Mouse (Mus musculus) CH12F3 (cell line): ENCODE measurements around the gene Grap.
"Not testable (repeated sequence)": the region's sequence is repeated elsewhere in the genome, so short reads cannot be mapped to it uniquely, and the experiment has no call there.

ENCODE experiments used
- in situ Hi-C: fragments of 300-500 bp; cut with MboI; formaldehyde crosslinking; loops from 2 replicates; pipeline ENCODE4 v1.14.3; 2020; ENCODE audit warnings: low sequenced_read_pairs

The Grap gene

GRCm38 (mm10) chr11:61652686-61653447 is at the start of gene Grap:
Gene Grap, plus strand, starts transcription at chr11:61653265.
- in situ Hi-C loops: no loop called here

DNA sequence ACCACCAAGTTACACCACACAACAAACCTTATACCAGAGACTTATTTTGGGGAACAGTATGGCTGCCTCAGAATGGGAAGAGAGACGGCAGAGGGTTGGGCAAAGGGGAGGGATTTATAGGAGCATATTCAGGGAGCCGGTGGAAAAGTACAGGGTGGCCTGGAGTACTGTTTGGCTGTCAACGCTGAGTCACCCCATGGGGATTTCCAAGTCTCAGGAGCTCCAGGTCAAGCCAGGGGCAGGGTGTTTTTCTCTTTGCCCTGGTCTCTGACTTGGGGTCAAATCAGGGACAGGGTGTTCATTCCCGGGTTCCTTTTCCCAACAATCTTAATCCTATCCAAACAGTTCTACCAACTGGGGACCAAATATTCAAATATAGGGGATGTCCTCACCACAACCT is 45.0 kb upstream of the Grap start:
- in situ Hi-C loops: no loop called here

- in situ Hi-C loops: loop anchor here (10.0 kb wide), 1 partner anchor 106 kb away; the partner anchor contains the start of gene B9d1
Measured at GRCm38 (mm10) chr11:61611197-61611596, 41.9 kb upstream of the Grap start.

- in situ Hi-C loops: loop anchor here (10.0 kb wide), 1 partner anchor 107 kb away; the partner anchor contains the start of gene B9d1
Measured at GRCm38 (mm10) chr11:61612116-61612635, 40.9 kb upstream of the Grap start.

DNA sequence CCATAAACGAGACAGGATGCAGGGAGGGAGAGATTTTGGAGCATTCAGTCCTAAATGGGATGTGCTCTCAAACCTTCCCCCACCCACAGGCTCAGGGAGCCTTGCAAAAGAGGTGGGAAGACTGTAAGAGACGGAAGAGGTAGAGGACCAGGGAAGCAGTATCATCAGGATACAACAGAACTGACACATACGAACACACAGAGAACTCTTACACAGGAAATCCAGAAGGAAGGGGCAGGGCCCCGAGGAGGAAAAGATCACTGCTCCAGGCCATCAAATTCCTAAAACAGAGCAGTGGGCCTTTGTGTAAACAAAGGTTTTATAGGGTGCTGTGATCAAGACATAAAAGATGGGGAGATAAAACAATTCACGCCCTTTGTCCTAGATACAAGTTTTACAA is 38.7 kb upstream of the Grap start:
- in situ Hi-C loops: loop anchor here (10.0 kb wide), 1 partner anchor 110 kb away; the partner anchor contains the start of gene B9d1

- in situ Hi-C loops: loop anchor here (10.0 kb wide), 1 partner anchor 111 kb away; the partner anchor contains the start of gene B9d1
Measured at GRCm38 (mm10) chr11:61615686-61616522, 37.2 kb upstream of the Grap start.

GRCm38 (mm10) chr11:61616523-61617292 is 36.4 kb upstream of the Grap start:
- in situ Hi-C loops: loop anchor here (10.0 kb wide), 1 partner anchor 112 kb away; the partner anchor contains the start of gene B9d1

- in situ Hi-C loops: loop anchor here (10.0 kb wide), 1 partner anchor 113 kb away; the partner anchor contains the start of gene B9d1
Measured at GRCm38 (mm10) chr11:61617293-61617975, 35.6 kb upstream of the Grap start.

DNA sequence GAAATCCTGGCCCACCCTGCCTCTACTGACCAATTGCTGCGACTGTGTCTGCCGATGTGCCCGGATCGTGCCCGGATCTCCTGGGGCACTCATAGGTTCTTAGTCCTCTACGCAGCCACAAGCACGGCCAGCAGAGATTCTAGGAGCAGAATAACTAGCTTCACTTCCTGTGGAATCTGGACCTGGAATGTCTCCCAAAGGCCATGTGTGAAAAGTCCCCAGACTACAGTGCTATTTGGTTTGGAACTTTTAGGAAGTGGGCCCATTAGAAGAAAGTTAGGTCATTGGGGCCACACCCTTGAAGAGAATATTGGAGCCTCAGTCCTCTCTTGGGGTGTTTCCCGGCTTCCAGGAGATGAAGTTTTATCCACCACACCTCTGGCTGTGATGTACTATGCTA is 34.9 kb upstream of the Grap start:
- in situ Hi-C loops: loop anchor here (10.0 kb wide), 1 partner anchor 113 kb away; the partner anchor contains the start of gene B9d1

DNA sequence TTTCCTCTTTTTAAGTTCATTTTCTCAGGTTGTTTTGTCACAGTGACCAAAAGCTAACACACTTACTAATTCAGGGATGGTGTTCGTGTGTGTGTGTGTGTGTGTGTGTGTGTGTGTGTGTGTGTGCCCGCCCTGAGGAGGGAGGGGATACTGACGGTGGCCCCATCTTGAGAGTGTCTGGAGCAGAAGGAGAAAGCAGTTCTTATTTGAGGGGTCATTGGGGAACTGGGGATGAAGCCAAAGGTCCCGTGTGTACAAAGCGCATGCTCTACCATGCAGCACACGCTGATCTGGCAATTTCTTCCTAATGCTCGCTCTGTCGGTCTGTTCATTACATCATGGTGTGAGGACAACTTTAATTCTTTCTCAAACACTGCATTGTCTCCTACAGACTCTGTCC is 34.5 kb upstream of the Grap start:
- in situ Hi-C loops: loop anchor here (10.0 kb wide), 1 partner anchor 114 kb away; the partner anchor contains the start of gene B9d1

GRCm38 (mm10) chr11:61619356-61619755 is 33.7 kb upstream of the Grap start:
- in situ Hi-C loops: loop anchor here (10.0 kb wide), 1 partner anchor 115 kb away; the partner anchor contains the start of gene B9d1

GRCm38 (mm10) chr11:61619791-61620241 is 33.2 kb upstream of the Grap start:
- in situ Hi-C loops: loop anchor here (10.0 kb wide), 1 partner anchor 115 kb away; the partner anchor contains the start of gene B9d1

GRCm38 (mm10) chr11:61620254-61620670 is 32.8 kb upstream of the Grap start:
- in situ Hi-C loops: no loop called here

DNA sequence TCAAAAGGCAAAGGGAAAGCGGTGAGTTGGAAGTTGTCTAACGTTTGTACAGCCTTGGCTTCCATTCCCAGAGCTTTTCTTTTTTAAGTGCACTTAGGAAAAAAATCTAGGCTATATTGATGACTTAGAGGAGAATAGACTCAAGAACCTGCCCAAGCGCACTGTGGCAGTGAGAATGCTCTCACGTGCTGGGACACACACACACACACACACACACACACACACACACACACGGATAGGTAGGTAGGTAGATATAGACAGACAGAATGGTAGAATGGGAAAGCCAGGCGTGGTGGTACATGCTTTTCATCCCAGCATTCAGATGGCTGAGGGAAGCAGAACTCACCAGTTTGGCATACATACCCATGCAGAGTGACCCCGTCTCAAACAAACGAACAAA is 32.3 kb upstream of the Grap start:
- in situ Hi-C loops: no loop called here

DNA sequence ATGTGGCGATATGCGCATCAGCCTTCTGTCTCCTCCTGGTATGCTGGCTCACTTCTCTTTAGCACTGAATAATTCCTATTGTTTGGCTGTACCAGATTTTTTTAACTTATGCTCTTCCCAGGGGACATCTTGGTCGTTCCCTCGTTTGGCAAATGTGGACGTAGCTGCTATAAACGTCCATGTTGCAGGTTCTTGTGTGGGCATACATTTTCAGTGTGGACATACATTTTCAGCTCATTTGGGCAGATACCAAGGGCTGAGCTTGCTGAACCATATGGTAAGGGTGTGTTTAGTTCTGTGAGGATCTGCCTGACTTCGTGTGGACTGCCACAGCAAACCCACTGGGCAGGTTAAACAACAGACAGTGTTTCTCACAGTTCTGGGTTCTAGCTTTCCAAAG is 27.9 kb upstream of the Grap start:
- in situ Hi-C loops: no loop called here

GRCm38 (mm10) chr11:61626509-61626908 is 26.6 kb upstream of the Grap start:
- in situ Hi-C loops: no loop called here

GRCm38 (mm10) chr11:61629621-61630020 is 23.4 kb upstream of the Grap start:
- in situ Hi-C loops: no loop called here

- in situ Hi-C loops: not testable (repeated sequence)
Measured at GRCm38 (mm10) chr11:61636309-61636708, 16.8 kb upstream of the Grap start.

DNA sequence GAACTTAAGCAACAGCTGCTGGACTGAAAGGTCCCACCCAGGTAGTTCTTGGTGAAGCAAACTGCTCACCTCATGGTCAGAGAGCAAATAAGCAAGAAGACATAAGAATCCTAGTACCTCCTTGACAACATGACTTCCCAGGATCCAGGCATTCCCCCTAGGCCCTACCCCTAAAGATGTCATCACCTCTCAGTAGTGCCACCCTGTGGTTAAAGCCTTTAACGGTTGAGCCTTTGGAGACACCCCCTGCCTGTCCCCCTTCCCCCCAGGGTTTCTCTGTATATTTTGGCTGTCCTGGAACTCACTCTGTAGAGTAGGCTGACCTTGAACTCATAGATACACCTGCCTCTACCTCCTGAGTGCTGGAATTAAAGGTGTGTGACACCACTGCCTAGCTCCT is 15.7 kb upstream of the Grap start:
- in situ Hi-C loops: no loop called here
